15 mouse cellular contexts compared by ENCODE assay signal in the genomic region with DNA sequence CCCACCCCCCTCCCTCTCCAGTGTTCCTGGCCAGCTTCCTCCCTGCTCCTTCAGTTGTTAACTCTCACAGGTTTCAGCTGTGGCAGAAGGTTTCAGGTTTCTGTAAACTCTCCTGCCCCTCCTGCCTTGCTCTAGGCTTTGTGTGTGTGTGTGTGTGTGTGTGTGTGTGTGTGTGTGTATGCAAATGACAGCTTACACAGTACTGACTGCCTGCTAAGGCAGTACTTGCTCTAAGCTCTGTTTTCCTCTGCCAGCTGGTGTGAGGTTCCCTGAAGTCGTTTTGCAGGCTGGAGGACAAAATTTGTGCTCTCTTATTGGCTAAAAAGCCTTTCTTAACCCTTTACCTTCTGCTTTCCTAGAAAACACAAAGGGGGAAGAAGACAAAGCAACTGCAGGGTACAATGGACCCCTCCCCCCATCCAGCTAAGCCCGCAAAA. TPM values are rescaled to one million over a fixed set of nuclear protein-coding genes. Genes with fewer than 3 reads are reported as not detected.
DNase-seq lines count a peak whose midpoint lies in the region; ATAC-seq and TF ChIP-seq lines count a peak whose summit lies in the region.
"Had no signal": no experiment of that assay in that cellular context is flagged by ENCODE, and none has a peak within 500 bp of the region (broad histone marks: within the 10 kb centered on the region; RNA-seq: fewer than 3 reads in every experiment).

No protein-coding gene starts in this region.

- peak; percentile 97 for ATAC-seq in lung, embryonic 14.5 days (ENCODE audit: insufficient read depth)
- peak; percentile 98 for ATAC-seq in limb, embryonic 12.5 days (ENCODE audit: insufficient number of reproducible peaks, insufficient read depth, low FRiP score, low TSS enrichment, low read depth)
- peak; percentile 73; the same call in 1 of the 2 replicates for ATAC-seq in stomach, embryonic 15.5 days (ENCODE audit: insufficient read depth, low FRiP score, low read depth)
- ATAC-seq: liver, postnatal 0 days had no signal

- H3K27me3 ChIP-seq in lung, embryonic 14.5 days (ENCODE audit: insufficient read depth, low read length), result no peaks in the 10 kb centered on the region
- H3K27me3 ChIP-seq in forebrain, embryonic 10.5 days (ENCODE audit: poor library complexity, severe bottlenecking), result no peaks in the 10 kb centered on the region
- H3K27me3 ChIP-seq in limb, embryonic 12.5 days, result no peaks in the 10 kb centered on the region
- no peaks in the 10 kb centered on the region for H3K27me3 ChIP-seq in stomach, embryonic 15.5 days (replicated peaks)

- no peak overlapping the region for H3K9ac ChIP-seq in lung, embryonic 14.5 days
- 0 out of 2 replicates have a peak overlapping the region, but pooled peaks have one; percentile 31 for H3K9ac ChIP-seq in limb, embryonic 12.5 days (replicated peaks)
- H3K9ac ChIP-seq in stomach, embryonic 15.5 days, result no peak overlapping the region
- H3K9ac ChIP-seq: liver, postnatal 0 days had no signal

- no peak for TF ChIP-seq CTCF in lung, embryonic 14.5 days (IDR thresholded peaks at IDR 0.05; ENCODE audit: low read depth)

- no peak overlapping the region for H3K4me3 ChIP-seq in lung, embryonic 14.5 days (ENCODE audit: low read depth, low read length)
- H3K4me3 ChIP-seq in forebrain, embryonic 10.5 days, result peak overlapping the region; percentile 24; the same call in 1 of the 2 replicates
- H3K4me3 ChIP-seq in limb, embryonic 12.5 days (replicated peaks), result peak overlapping the region; percentile 9
- H3K4me3 ChIP-seq in stomach, embryonic 15.5 days (replicated peaks), result no peak overlapping the region

- peak; percentile 51 for DNase-seq in lung, embryonic 14.5 days
- DNase-seq in lung, postnatal 14 days, result no peak
- peak; percentile 40 for DNase-seq in forebrain, embryonic 10.5 days (ENCODE audit: extremely low spot score, low spot score)
- DNase-seq in left cerebral cortex, adult 8-10 months (ENCODE audit: low spot score in 2 of 2), result no peak
- DNase-seq in left cerebral cortex, postnatal 10 days (ENCODE audit: extremely low spot score in 1 of 2, low spot score in 2 of 2), result no peak
- DNase-seq in gastrocnemius, postnatal 14 days, result no peak
- DNase-seq: adrenal gland, adult 2 months; cerebellum, postnatal 10 days; gastrocnemius, postnatal 36 days; kidney, postnatal 25 days; liver, postnatal 0 days; thymus, postnatal 14 days had no signal

- no peaks in the 10 kb centered on the region for H3K36me3 ChIP-seq in lung, embryonic 14.5 days (ENCODE audit: insufficient read depth)
- H3K36me3 ChIP-seq in forebrain, embryonic 10.5 days (replicated peaks), result no peaks in the 10 kb centered on the region
- H3K36me3 ChIP-seq in limb, embryonic 12.5 days, result no peaks in the 10 kb centered on the region
- no peaks in the 10 kb centered on the region for H3K36me3 ChIP-seq in stomach, embryonic 15.5 days

- intact Hi-C loops in left cerebral cortex, postnatal 10 days (cut with DNase I), result no loop called here
- intact Hi-C loops in gastrocnemius, postnatal 14 days (cut with DNase I; ENCODE audit: low total_unique reads), result no loop called here

- WGBS in lung, embryonic 14.5 days, result 5% methylated on average over 2 of the region's 2 CpGs
- WGBS in forebrain, embryonic 10.5 days, result 6% methylated on average over 2 of the region's 2 CpGs
- WGBS in limb, embryonic 12.5 days, result 5% methylated on average over 2 of the region's 2 CpGs
- 3% methylated on average over 2 of the region's 2 CpGs for WGBS in stomach, embryonic 15.5 days

- H3K9me3 ChIP-seq in lung, embryonic 14.5 days (ENCODE audit: low read depth, low read length), result no peaks in the 10 kb centered on the region
- H3K9me3 ChIP-seq in forebrain, embryonic 10.5 days, result no peaks in the 10 kb centered on the region
- H3K9me3 ChIP-seq in limb, embryonic 12.5 days, result no peaks in the 10 kb centered on the region
- no peaks in the 10 kb centered on the region for H3K9me3 ChIP-seq in stomach, embryonic 15.5 days

- no peaks in the 10 kb centered on the region; the same call in 1 of the 2 replicates for H3K4me1 ChIP-seq in lung, embryonic 14.5 days (ENCODE audit: insufficient read depth)
- peaks cover 11% of the 10 kb centered on the region for H3K4me1 ChIP-seq in forebrain, embryonic 10.5 days
- H3K4me1 ChIP-seq in limb, embryonic 12.5 days (replicated peaks), result peaks cover 7% of the 10 kb centered on the region
- 0 out of 2 replicates have a peak, but pooled peaks cover 3% of the 10 kb centered on the region for H3K4me1 ChIP-seq in stomach, embryonic 15.5 days

- peak overlapping the region; percentile 40; the same call in 1 of the 2 replicates for H3K4me2 ChIP-seq in lung, embryonic 14.5 days
- peak overlapping the region; percentile 47 for H3K4me2 ChIP-seq in limb, embryonic 12.5 days
- H3K4me2 ChIP-seq in stomach, embryonic 15.5 days, result 0 out of 2 replicates have a peak overlapping the region, but pooled peaks have one; percentile 10

- H3K27ac ChIP-seq in lung, embryonic 14.5 days (ENCODE audit: low read depth), result no peak overlapping the region
- H3K27ac ChIP-seq in forebrain, embryonic 10.5 days, result peak overlapping the region; percentile 72
- H3K27ac ChIP-seq in limb, embryonic 12.5 days, result peak overlapping the region; percentile 64; the same call in 1 of the 2 replicates
- H3K27ac ChIP-seq in stomach, embryonic 15.5 days, result no peak overlapping the region

RNA-seq across cellular contexts. Expression of a gene that starts 8.9 kb away (rescaled TPM):
- polyA plus RNA-seq in lung, embryonic 14.5 days (2014; fragmentation: Nextera tagmentation; extraction: Ambion mirVana), result not detected in 2 replicates
- polyA plus RNA-seq in forebrain, embryonic 10.5 days (2016; fragmentation: Nextera tagmentation; extraction: Ambion mirVana), result not detected in 2 replicates
- not detected in 2 replicates for polyA plus RNA-seq in limb, embryonic 12.5 days (2016; fragmentation: Nextera tagmentation; extraction: Ambion mirVana)
- 0.15 TPM in 1 of 2 replicates, not detected in the other for polyA plus RNA-seq in stomach, embryonic 15.5 days (2015; fragmentation: Nextera tagmentation; extraction: Ambion mirVana)
- total RNA-seq in left cerebral cortex, adult 8-10 months (2022), result not detected
- total RNA-seq in left cerebral cortex, postnatal 10 days (2021), result not detected
- total RNA-seq in gastrocnemius, postnatal 14 days (2021), result not detected
- total RNA-seq: gastrocnemius, postnatal 36 days; neutrophil, adult 5-6 weeks had no signal
- polyA plus RNA-seq: adrenal gland, adult 2 months had no signal

RNA-seq across cellular contexts. Expression of a gene that starts 40.7 kb away (rescaled TPM):
- polyA plus RNA-seq in lung, embryonic 14.5 days (2014; fragmentation: Nextera tagmentation; extraction: Ambion mirVana), result not detected in 2 replicates
- not detected in 2 replicates for polyA plus RNA-seq in forebrain, embryonic 10.5 days (2016; fragmentation: Nextera tagmentation; extraction: Ambion mirVana)
- not detected in 2 replicates for polyA plus RNA-seq in limb, embryonic 12.5 days (2016; fragmentation: Nextera tagmentation; extraction: Ambion mirVana)
- polyA plus RNA-seq in stomach, embryonic 15.5 days (2015; fragmentation: Nextera tagmentation; extraction: Ambion mirVana), result not detected in 2 replicates
- total RNA-seq in left cerebral cortex, adult 8-10 months (2022), result under 1 TPM in 1 of 4 experiments, not detected in 3; 0.41 TPM
- under 1 TPM; 0.21 to 0.28 TPM for total RNA-seq in left cerebral cortex, postnatal 10 days (2021)
- total RNA-seq in gastrocnemius, postnatal 14 days (2021), result not detected
- total RNA-seq: adrenal gland, adult 2 months; gastrocnemius, postnatal 36 days; neutrophil, adult 5-6 weeks had no signal
- polyA plus RNA-seq: adrenal gland, adult 2 months; liver, postnatal 0 days had no signal

RNA-seq across cellular contexts. Expression of a gene that starts 42.4 kb away (rescaled TPM):
- polyA plus RNA-seq in lung, embryonic 14.5 days (2014; fragmentation: Nextera tagmentation; extraction: Ambion mirVana), result not detected in 2 replicates
- not detected in 2 replicates for polyA plus RNA-seq in forebrain, embryonic 10.5 days (2016; fragmentation: Nextera tagmentation; extraction: Ambion mirVana)
- polyA plus RNA-seq in limb, embryonic 12.5 days (2016; fragmentation: Nextera tagmentation; extraction: Ambion mirVana), result not detected in 2 replicates
- polyA plus RNA-seq in stomach, embryonic 15.5 days (2015; fragmentation: Nextera tagmentation; extraction: Ambion mirVana), result 0.23 and 0.34 TPM in 2 replicates
- not detected for total RNA-seq in left cerebral cortex, adult 8-10 months (2022)
- total RNA-seq in left cerebral cortex, postnatal 10 days (2021), result not detected
- not detected for total RNA-seq in gastrocnemius, postnatal 14 days (2021)
- total RNA-seq: neutrophil, adult 5-6 weeks had no signal

Comparison
In these comparisons a context has a peak if more than half of its experiments do, and no peak if none do; other contexts are left out.
1. DNase-seq: peak in lung, embryonic 14.5 days (single experiment) and forebrain, embryonic 10.5 days (single experiment); none in lung, postnatal 14 days (single experiment), left cerebral cortex, adult 8-10 months (0 of 2), left cerebral cortex, postnatal 10 days (0 of 2) and gastrocnemius, postnatal 14 days (single experiment).
2. H3K27ac ChIP-seq: peak in forebrain, embryonic 10.5 days (single experiment) and limb, embryonic 12.5 days (single experiment); none in lung, embryonic 14.5 days (single experiment) and stomach, embryonic 15.5 days (single experiment).
3. H3K4me3 ChIP-seq: peak in forebrain, embryonic 10.5 days (single experiment) and limb, embryonic 12.5 days (single experiment); none in lung, embryonic 14.5 days (single experiment) and stomach, embryonic 15.5 days (single experiment).
4. Peak in every context shown above with its lines, with median percentiles within 50 percentile points of each other: ATAC-seq and H3K4me2 ChIP-seq.